Mouse (Mus musculus): ENCODE measurements around the gene Adpgk.

Adpgk gene

DNA sequence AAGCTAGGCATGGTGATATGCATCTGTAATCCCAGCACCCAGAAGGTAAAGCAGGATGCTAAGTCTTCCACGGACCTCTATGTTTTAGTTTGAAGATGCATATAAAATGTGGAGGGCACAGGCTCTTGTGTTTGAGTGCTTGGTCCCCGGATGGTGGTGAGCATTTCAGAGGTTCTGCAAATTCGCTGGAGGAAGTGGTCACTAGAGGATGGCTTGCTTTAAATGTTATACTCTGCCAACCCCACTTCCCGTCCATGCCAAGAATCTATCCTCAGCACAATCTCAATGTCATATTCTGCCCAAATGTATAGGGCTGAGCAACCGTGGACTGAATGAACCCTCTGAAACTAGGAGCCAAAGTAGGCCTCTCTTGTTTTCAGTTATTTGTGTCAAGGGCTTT, 10.5 kb upstream of the Adpgk start:
- TF ChIP-seq GATA4 (IDR thresholded peaks at IDR 0.05; ENCODE audit: insufficient replicate concordance, low read length) = no peak

DNA sequence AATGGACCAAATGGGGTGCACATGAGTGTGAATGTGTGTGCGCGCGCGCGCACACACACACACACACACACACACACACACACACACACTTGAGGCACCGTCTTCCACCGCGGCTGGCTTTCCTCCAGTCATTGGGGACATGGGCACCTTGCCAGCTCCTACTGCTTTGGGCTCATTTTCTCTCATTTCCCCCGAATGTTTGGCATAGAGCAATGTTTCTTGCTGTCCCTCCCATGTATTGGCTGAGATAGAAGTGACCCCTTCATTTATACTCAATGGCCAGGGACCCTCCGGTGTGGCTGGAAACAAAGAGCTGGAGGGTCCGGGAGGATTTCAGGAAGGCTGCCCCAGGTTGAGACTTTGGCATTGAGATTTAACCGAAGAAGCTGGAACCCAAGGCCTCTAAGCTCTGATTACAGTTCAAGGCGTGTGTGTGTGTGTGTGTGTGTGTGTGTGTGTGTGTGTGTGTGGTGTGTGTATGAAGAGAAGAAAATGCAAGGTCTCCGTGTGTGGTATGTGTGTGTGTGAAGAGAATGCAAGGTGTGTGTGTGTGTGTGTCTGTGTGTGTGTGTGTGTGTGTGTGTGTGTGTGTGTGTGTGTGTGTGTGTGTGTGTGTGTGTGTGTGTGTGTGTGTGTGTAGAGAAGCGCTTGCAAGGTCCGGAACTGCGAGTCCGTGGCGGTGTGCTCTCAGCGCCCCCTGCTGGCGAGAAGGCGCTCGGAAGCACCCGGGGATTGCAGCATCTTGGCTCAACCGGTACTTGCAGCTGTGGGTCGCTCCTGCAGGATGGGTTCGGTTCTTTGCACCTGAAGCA, 9.3 kb upstream of the Adpgk start:
- no peak; the same call in 1 of the 2 replicates for TF ChIP-seq GATA4 (IDR thresholded peaks at IDR 0.05; ENCODE audit: insufficient replicate concordance, low read length)

DNA sequence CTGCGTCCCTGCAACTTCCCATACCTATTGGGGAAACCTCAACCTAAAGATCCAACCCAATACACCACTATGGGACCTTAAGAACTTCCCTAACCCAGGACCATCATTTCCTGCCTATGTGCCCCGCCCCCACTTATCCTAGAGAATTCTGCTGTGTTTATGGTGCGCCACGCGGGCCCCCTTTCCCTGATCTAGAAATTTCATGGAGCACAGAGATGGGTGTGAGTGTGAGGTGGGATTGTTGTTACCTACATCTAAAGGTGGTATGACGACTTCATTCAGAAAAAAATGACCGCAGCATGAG, 8.7 kb upstream of the Adpgk start:
- no peak for TF ChIP-seq GATA4 (IDR thresholded peaks at IDR 0.05; ENCODE audit: insufficient replicate concordance, low read length)

DNA sequence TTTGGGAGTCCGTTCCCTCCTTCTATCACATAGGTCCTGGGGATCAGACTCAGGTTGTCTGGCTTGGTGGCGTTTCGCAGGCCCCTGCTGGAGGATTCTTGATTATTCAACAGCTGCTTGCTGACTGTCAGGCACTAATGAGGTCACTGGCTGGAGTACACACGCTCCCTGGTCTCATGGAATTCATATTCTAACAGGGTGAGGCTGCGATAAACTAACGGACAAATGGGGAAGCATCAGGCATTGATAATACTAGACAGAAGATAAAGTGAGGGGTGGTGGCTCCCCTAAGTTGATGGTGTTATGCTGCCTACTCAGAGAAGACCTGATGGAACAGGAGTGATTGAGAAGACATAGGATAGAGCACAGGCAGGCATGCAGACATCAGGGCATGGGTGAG, 5.7 kb upstream of the Adpgk start:
- TF ChIP-seq GATA4 (IDR thresholded peaks at IDR 0.05; ENCODE audit: insufficient replicate concordance, low read length) = no peak

DNA sequence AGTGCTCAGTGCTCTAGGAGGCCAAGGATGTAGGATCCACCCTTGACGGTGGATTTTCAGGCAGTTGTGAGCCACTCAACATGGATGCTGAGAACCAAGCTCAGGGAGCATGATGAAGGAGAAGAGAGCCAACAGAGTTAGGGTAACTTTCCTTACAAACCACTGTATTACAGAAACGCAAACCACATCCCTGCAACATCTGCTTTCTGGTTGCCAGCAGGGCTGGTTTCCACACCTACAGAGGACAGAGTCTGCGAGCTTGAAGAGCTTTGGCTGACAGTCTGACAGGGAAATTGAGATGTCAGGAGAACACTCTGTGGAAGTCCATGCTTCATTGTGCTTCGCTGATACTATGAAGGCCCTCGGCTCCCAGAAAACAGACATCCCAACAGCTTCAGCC, 3.3 kb upstream of the Adpgk start:
- TF ChIP-seq GATA4 (IDR thresholded peaks at IDR 0.05; ENCODE audit: insufficient replicate concordance, low read length) = no peak

DNA sequence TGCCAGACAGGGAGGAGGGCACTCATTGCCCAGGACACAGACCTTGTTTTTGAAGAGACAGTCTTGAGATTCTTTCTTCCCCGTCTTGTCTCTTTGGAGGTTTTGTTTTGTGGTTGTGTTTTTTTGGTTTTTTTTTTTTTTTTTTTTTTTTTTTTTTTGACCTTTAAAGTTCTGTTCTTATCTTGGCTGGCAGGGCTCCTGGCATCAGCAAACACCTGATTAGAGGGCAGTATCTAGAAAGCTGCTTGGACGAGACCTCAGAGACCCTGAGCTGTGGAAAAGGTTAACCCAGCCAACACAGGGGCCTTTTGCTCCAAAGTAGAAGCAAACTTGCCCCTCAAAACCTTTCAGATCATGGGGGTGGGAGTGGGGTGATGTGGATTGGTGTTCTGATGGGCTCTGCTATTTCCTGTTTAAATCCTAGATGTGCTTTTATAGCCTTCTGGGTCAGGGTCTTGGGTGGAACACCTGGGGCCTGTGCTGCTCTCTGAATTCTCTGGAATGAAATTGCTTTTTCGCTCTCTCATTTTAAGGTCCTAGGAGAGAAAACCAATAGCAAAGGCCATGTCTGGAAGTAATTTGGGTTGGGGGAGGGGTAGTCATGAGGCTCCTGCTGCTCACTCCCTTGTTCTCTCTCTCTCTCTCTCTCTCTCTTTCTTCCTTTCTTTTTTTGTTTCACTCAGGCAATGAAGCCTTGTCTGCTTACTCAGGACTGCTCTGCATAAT, 2.5 kb upstream of the Adpgk start:
- no peak for TF ChIP-seq GATA4 (IDR thresholded peaks at IDR 0.05; ENCODE audit: insufficient replicate concordance, low read length)

DNA sequence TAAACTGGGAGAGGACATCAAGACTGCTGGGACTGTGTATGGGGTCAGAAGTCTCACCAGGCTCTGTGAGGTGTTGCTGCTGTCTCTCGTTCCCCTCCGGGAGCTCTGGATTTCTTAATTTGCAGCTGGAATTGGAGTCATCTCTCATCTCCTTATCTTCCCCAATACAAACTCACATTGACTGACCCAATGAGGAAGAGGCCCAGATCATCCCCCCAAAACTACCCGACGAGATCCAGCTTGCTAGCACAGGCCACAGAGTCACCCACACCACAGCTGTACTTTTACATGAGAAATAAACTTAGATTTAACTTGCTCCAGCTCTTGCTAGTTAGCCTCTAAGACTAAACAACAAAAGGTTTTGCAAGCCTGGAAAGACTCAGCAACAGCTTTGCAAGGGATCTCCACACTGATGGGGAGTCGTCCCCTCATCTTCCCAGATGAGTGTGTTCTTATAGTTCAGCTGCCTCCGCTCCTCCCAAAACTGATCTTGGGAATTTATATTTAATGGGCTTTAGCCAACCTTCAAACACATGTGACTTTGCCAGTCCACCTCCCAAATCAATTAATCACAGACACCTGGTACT, 1.7 kb upstream of the Adpgk start:
- no peak for TF ChIP-seq GATA4 (IDR thresholded peaks at IDR 0.05; ENCODE audit: insufficient replicate concordance, low read length)

DNA sequence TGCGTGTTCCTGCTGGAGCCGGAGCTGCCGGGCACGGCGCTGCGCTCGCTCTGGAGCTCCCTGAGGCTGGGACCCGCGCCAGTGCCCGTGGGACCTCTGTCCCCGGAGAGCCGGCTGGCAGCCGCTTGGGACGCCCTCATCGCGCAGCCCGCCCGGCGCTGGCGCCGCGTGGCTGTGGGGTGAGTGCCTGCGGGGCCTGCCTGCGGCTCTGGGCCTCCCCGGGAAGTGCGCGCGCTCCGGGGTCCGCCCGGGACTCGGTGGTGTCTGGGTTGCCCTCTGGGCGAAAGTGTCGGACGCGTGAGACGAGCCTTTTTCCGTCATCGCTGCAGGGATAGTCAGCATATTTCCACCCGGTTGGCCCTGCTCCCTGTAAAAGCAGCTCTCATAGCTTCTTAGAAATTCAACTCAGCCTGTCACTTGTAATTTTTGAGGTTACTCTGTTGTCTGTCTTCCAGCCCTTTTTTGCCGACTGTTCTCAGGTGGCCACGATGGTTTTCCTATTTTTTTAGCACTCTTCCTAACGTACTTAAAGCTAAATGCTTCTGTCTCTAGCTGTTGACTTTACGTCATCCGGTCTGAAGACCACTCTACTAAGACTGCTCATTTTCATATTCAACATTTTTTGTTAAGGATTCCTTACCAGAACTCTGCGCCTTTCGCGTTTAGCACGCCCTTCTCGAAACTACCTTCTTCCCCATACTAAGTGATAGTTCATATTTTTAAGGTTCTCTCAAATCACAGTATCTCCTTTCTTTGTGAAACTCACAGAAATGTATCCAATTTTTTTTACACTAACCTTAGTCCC, 532 bp downstream of the Adpgk start:
- no peak for TF ChIP-seq GATA4 (IDR thresholded peaks at IDR 0.05; ENCODE audit: insufficient replicate concordance, low read length)

DNA sequence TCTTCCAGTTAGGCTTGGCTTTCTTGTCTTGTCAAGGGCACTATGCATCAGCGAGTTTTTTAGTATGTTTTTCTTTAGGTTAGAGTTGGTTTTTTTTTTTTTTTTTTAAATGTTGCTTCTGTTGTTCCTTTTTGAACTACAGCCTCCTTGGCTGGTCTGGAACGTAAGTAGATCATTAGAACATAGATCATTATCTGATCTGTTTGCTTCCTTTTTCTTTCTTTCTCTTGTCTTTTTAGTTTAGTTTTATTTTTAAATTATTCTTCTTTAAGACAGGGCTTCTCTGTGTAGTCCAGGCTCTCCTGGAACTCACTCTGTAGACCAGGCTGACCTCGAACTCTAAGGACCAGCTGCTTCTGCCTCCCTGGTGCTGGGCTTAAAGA, 1.1 kb downstream of the Adpgk start:
- TF ChIP-seq GATA4 (IDR thresholded peaks at IDR 0.05; ENCODE audit: insufficient replicate concordance, low read length) = no peak

DNA sequence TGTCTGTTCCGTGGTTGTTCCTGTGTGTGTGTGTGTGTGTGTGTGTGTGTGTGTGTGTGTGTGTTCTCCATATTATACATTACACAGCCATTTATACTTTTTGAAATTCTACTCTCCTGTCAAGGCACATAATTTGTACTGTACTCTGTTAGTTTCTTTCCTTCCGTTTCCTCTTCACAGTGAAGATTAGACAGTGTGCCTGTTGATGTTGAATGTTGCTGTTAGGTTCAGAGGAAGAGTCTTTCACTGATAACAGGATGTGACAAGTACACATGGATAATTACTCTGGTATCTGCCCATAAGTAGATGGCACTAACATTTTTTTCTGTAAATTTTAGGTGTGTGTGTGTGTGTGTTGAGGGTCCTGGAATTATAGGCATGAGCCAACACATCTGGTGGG, 5.1 kb downstream of the Adpgk start:
- TF ChIP-seq GATA4 (IDR thresholded peaks at IDR 0.05; ENCODE audit: insufficient replicate concordance, low read length) = no peak

DNA sequence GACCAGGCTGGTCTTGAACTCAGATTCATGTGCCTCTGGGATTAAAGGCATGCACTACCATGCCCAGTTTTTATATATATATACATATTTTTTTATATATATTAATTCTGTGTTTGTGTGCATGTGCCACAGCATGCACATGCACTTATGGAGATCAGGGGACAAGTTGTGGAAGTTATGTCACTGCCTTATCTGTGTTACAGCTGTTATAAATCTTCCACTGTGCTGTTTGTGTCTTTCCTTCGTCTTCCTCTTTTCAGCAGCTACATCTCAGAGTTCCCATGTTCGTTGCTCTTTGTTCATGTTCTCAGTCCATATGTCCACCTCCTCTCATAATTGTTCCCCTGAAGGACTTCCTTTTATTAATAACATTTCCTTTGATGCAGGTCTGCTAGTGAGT, 16.5 kb downstream of the Adpgk start:
- no peak for TF ChIP-seq GATA4 (IDR thresholded peaks at IDR 0.05; ENCODE audit: insufficient replicate concordance, low read length)

DNA sequence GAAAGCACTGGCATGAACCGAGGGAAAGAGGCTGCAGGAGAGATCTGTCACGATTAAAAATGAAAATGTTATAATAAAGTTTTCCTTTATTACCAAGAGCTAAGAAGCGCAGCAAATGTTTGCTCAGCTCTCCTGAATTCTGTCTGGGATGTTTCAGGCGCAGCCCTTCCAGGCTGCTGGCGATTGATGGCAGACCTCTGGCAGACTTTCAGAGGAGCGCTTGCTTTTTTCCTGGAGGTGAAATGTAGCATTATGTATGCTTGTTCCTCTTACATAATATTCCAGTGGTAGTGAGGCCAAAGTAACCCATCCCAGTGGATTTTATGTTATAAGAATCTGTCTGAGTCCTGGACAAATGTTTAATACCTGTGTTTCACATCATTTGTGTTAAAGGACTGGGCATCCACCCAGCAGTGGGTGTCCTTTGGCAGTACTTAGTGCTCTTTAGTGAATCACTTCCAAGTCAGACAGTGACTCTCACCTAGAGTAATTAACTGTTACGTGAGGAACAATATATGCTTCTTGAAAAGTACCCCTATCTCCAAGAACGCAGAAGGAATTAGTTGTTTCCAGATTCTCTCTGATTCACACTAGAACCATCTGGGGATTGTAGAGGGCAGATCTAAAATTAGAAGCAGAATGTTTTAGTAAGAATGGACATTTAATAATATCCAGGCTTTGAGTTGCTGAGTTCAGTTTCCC, 19.4 kb downstream of the Adpgk start:
- no peak for TF ChIP-seq GATA4 (IDR thresholded peaks at IDR 0.05; ENCODE audit: insufficient replicate concordance, low read length)

DNA sequence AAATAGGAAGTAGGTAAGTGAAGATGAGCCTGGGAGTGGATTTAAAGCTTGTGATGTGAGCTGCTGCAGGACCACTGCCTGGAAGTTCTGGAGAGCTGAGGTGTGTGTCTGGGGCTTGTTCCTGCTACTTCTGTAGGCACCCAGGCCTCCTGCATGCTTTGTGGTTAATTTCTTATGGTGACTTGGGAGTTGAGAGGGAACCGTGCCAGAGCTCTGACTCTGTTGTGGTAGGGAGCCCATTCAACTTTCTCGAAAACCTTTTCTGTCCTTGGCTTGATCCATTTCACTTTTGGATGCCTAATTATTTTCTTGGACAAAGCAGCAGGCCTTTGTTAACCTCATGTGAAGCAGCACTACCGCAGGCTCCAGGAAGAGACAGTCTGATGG, 19.9 kb downstream of the Adpgk start:
- TF ChIP-seq GATA4 (IDR thresholded peaks at IDR 0.05; ENCODE audit: insufficient replicate concordance, low read length) = no peak

DNA sequence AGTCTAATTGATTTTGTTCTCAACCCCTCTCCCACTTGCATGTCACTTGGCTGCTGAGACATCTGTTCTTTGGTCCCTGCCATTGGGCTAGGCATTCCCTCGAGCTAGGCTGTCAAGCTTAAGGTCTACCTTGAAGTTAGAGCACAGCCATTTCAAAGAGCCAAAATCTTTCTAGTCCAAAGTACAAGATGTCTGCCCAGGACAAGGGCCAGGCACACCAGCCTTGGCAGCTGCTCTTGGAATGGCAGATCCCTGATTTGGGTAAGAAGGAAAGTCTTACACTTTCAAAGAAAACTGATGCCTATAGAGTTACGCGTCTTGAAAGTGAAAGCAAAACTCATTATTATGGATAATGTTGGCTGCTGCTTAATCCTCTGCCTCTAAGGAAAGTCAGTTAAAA, 24.8 kb downstream of the Adpgk start:
- TF ChIP-seq GATA4 (IDR thresholded peaks at IDR 0.05; ENCODE audit: insufficient replicate concordance, low read length) = no peak

DNA sequence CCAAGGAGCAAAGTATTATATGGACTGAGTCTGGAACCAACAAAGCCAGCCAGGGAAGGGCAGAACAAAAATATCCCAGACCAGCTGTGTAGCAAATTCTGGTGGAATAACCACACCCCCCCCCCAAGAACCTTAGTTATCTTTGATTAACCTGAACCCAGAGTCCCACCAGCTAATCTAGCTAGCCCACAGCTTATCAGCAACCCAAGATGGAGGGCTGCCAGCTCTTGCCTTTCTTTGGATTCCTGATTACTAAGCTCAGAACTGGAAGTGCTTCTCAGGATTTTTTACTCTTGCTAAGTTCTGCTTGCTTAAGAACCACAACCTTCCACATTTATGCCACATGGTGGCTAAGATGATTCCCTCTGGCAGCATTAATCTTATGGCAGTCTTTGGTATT, 33.0 kb downstream of the Adpgk start:
- TF ChIP-seq GATA4 (IDR thresholded peaks at IDR 0.05; ENCODE audit: insufficient replicate concordance, low read length) = no peak

All from liver, adult (tissue).